Mouse (Mus musculus) kidney, adult 2 months (tissue): ENCODE results near the gene Nepro.

ENCODE experiments used
- CTCF ChIP-seq: fragments of 200-500 bp; conservative IDR thresholded peaks from 2 replicates; pipeline ENCODE4 v1.5.1; 2011; ENCODE audit warnings: low read depth, mild to moderate bottlenecking, control low read depth, low read length, moderate library complexity, mixed read lengths; ENCODE audit not compliant: insufficient read depth, insufficient read length
- POLR2A ChIP-seq: fragments of 200-500 bp; IDR thresholded peaks from one replicate; pipeline ENCODE4 v1.6.1; 2011; ENCODE audit warnings: low read depth, low read length, control low read depth

- no peak for TF ChIP-seq CTCF
- no peak for TF ChIP-seq POLR2A
Observed at GRCm38 (mm10) chr16:44679503-44679971, 44.6 kb upstream of the Nepro start.
